ENCODE assay signal across 8 mouse cellular contexts in genomic region chr5:66150706-66151300, GRCm38 (mm10). TPM values are rescaled to one million over a fixed set of nuclear protein-coding genes. Genes with fewer than 3 reads are reported as not detected.
DNase-seq lines count a peak whose midpoint lies in the region; ATAC-seq lines count a peak whose summit lies in the region.

No protein-coding gene starts in this region.

- H3K4me2 ChIP-seq in liver, embryonic 13.5 days: peak overlapping the region; percentile 57

- peak overlapping the region; percentile 59 for H3K9ac ChIP-seq in liver, embryonic 13.5 days

- peak; percentile 12 to 31 for DNase-seq in left cerebral cortex, adult 18-20 months (ENCODE audit: low spot score in 2 of 2)
- no peak for DNase-seq in left cerebral cortex, adult 11 months (ENCODE audit: low spot score)
- DNase-seq in cerebellum, postnatal 14 days: peak; percentile 38 to 57
- peak; percentile 28 to 33 for DNase-seq in gastrocnemius, postnatal 36 days
- no peak for DNase-seq in liver, embryonic 13.5 days
- peak; percentile 39 for DNase-seq in thymus, postnatal 4 days

- peak overlapping the region; percentile 54 for H3K4me3 ChIP-seq in liver, embryonic 13.5 days (replicated peaks)

- H3K27ac ChIP-seq in liver, embryonic 13.5 days: peak overlapping the region; percentile 77

- under 1% methylated on average over 43 of the region's 43 CpGs for WGBS in liver, embryonic 13.5 days (ENCODE audit: insufficient replicate concordance)

- H3K4me1 ChIP-seq in liver, embryonic 13.5 days (replicated peaks): 0 out of 2 replicates have a peak, but pooled peaks cover 5% of the 10 kb centered on the region

- ATAC-seq in inflammation-experienced regulatory T-cells, adult 6 months: peak; percentile 26
- ATAC-seq in liver, embryonic 13.5 days (ENCODE audit: low read depth): 0 out of 2 replicates have a peak, but pooled peaks have one; percentile 39
- peak; percentile 19; the same call in 1 of the 2 replicates for ATAC-seq in monocyte, adult 5-6 weeks (replicated peaks; ENCODE audit: insufficient number of reproducible peaks, low FRiP score, low TSS enrichment, poor library complexity, severe bottlenecking)

- H3K36me3 ChIP-seq in liver, embryonic 13.5 days: no peaks in the 10 kb centered on the region

- intact Hi-C loops in gastrocnemius, postnatal 36 days (cut with DNase I): no loop called here

- H3K9me3 ChIP-seq in liver, embryonic 13.5 days (replicated peaks): no peaks in the 10 kb centered on the region

- peaks cover 56% of the 10 kb centered on the region for H3K27me3 ChIP-seq in liver, embryonic 13.5 days

RNA-seq across cellular contexts. Expression of gene Rbm47, which starts 22.1 kb away (rescaled TPM):
- 1 to 10 TPM in 1 of 2 experiments, under 1 TPM in 1; 0.77 to 1.6 TPM for total RNA-seq in left cerebral cortex, adult 18-20 months (2021)
- under 1 TPM; 0.47 to 0.71 TPM for total RNA-seq in gastrocnemius, postnatal 36 days (2021)
- 1 to 10 TPM in 2 of 3 experiments, under 1 TPM in 1; 0.71 to 8.2 (median 1.2) TPM for polyA plus RNA-seq in inflammation-experienced regulatory T-cells, adult 6 months (2017; shearing (Covaris generic))
- 8.1 and 12.0 TPM in 2 replicates for polyA plus RNA-seq in liver, embryonic 13.5 days (2015; fragmentation: Nextera tagmentation; extraction: Ambion mirVana)
- total RNA-seq in monocyte, adult 5-6 weeks (2017): 14.4 to 23.3 TPM (median 16.8 TPM) in 3 replicates

Comparison
In these comparisons a context has a peak if more than half of its experiments do, and no peak if none do; other contexts are left out.
1. DNase-seq: peak in left cerebral cortex, adult 18-20 months (2 of 2), cerebellum, postnatal 14 days (2 of 2), gastrocnemius, postnatal 36 days (2 of 2) and thymus, postnatal 4 days (single experiment); none in left cerebral cortex, adult 11 months (single experiment) and liver, embryonic 13.5 days (single experiment).
2. Peak in every context shown above with its lines, with median percentiles within 50 percentile points of each other: ATAC-seq.